Mouse (Mus musculus) embryonic fibroblast, embryonic 13.5 days (primary cell): ENCODE results near the gene Natd1.

Experiments
- CTCF ChIP-seq: IDR thresholded peaks from 2 replicates; pipeline ENCODE4 v1.5.1; 2011; ENCODE audit warnings: mild to moderate bottlenecking, control low read depth, low read length, moderate library complexity, borderline replicate concordance; ENCODE audit not compliant: insufficient read depth
- POLR2A ChIP-seq: IDR thresholded peaks from 2 replicates; pipeline ENCODE4 v1.6.1; 2011; ENCODE audit warnings: low read depth, mild to moderate bottlenecking, control low read depth, low read length, moderate library complexity

GRCm38 (mm10) chr11:60951896-60952295 is 37.3 kb upstream of the Natd1 start:
- TF ChIP-seq CTCF = no peak
- no peak for TF ChIP-seq POLR2A
